Mouse (Mus musculus) bone marrow macrophage, adult 2 months (primary cell): ENCODE measurements at regions not wholly inside any gene's neighbourhood (a gene's known extent, or its start where the extent isn't known, plus 50 kb on each side); places are given as distances from the start of the nearest gene placed in this dataset.

Experiments
- CTCF ChIP-seq: IDR thresholded peaks from 2 replicates; pipeline ENCODE4 v1.5.1; 2012; ENCODE audit warnings: low read depth, mild to moderate bottlenecking, low read length, moderate library complexity
- POLR2A ChIP-seq: IDR thresholded peaks from 2 replicates; pipeline ENCODE4 v1.6.1; 2012; ENCODE audit warnings: mild to moderate bottlenecking, low read depth, low read length, borderline replicate concordance

DNA sequence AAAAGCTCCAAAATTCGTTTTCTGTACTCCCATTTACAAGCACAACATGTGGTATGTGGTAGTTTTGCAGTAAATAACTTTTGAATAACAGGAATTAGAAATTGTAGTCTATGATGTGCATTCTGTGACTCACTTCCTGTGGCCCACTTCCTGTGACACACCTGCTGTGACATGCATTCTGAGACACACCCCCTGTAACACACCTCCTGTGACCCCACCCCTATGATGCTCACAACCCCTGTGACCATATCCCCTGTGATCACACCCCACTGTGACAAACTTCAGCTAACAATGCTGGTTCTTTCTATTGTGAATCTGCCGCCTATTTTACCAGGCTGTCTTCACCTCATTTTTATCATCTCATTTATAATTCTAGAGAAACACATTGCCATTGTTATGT lies 536.9 kb upstream of the Zfp462 start:
- TF ChIP-seq CTCF (no peak), POLR2A (no peak)
